Mouse (Mus musculus) retina, adult 2 months (tissue): ENCODE measurements around the gene Abhd6.
A peak's percentile ranks its signal among the peaks of the same experiment; 100 is the strongest.

ENCODE experiments used
- DNase-seq: peaks from one replicate; pipeline ENCODE4 v3.0.0-alpha.2; 2012; ENCODE audit warnings: low read depth, low spot score

The Abhd6 gene

GRCm38 (mm10) chr14:8062076-8062475 lies 59.4 kb downstream of the Abhd6 start:
- DNase-seq, result no peak

- DNase-seq, result no peak
Observed at GRCm38 (mm10) chr14:8062537-8063301, 60.0 kb downstream of the Abhd6 start.

GRCm38 (mm10) chr14:8063835-8064785 lies 61.4 kb downstream of the Abhd6 start:
- DNase-seq, result no peak

GRCm38 (mm10) chr14:8080165-8080679 lies 77.5 kb downstream of the Abhd6 start, which contains the start of gene Rpp14:
Gene Rpp14, plus strand, starts transcription at chr14:8080367.
- DNase-seq, result peak; percentile 85

GRCm38 (mm10) chr14:8080718-8081117 lies 78.0 kb downstream of the Abhd6 start:
- no peak for DNase-seq

GRCm38 (mm10) chr14:8082949-8083348 lies 80.2 kb downstream of the Abhd6 start:
- no peak for DNase-seq

GRCm38 (mm10) chr14:8089016-8089415 lies 86.3 kb downstream of the Abhd6 start:
- no peak for DNase-seq

- no peak for DNase-seq
Observed at GRCm38 (mm10) chr14:8092573-8092972, 89.9 kb downstream of the Abhd6 start.

- no peak for DNase-seq
Observed at GRCm38 (mm10) chr14:8093427-8093826, 90.7 kb downstream of the Abhd6 start.

- no peak for DNase-seq
Observed at GRCm38 (mm10) chr14:8094931-8095561, 92.3 kb downstream of the Abhd6 start.

GRCm38 (mm10) chr14:8095562-8095950 lies 92.9 kb downstream of the Abhd6 start:
- no peak for DNase-seq

- DNase-seq, result peak; percentile 72
Observed at GRCm38 (mm10) chr14:8097978-8098686, 95.4 kb downstream of the Abhd6 start, which contains the start of gene Pxk. Gene Pxk, plus strand, starts transcription at chr14:8098211.

- DNase-seq, result no peak
Observed at GRCm38 (mm10) chr14:8098687-8098995, 95.9 kb downstream of the Abhd6 start.

GRCm38 (mm10) chr14:8099561-8100021 lies 96.9 kb downstream of the Abhd6 start:
- DNase-seq, result no peak

GRCm38 (mm10) chr14:8101886-8102285 lies 99.2 kb downstream of the Abhd6 start:
- no peak for DNase-seq

- DNase-seq, result no peak
Observed at GRCm38 (mm10) chr14:8102676-8103075, 100.0 kb downstream of the Abhd6 start.
